Mouse (Mus musculus) layer of hippocampus, adult 11-12 months (tissue): ENCODE measurements at regions not wholly inside any gene's neighbourhood (a gene's known extent, or its start where the extent isn't known, plus 50 kb on each side); places are given as distances from the start of the nearest gene placed in this dataset.
A peak's percentile ranks its signal among the peaks of the same experiment; 100 is the strongest.

ENCODE experiments used
- DNase-seq: peaks from one replicate; pipeline ENCODE4 v3.0.0; 2022; ENCODE audit warnings: low spot score

- DNase-seq, result no peak
Observed at GRCm38 (mm10) chr1:76491187-76491586, 945.1 kb downstream of the Slc4a3 start.

- DNase-seq, result peak; percentile 61
Observed at GRCm38 (mm10) chr1:76505150-76505549, 959.1 kb downstream of the Slc4a3 start.

- DNase-seq, result no peak
Observed at GRCm38 (mm10) chr1:76508821-76509220, 962.8 kb downstream of the Slc4a3 start.

GRCm38 (mm10) chr1:76509486-76509885 is 963.4 kb downstream of the Slc4a3 start:
- no peak for DNase-seq

GRCm38 (mm10) chr1:76512156-76512555 is 966.1 kb downstream of the Slc4a3 start:
- no peak for DNase-seq

GRCm38 (mm10) chr1:76513490-76513889 is 967.4 kb downstream of the Slc4a3 start:
- DNase-seq, result no peak

GRCm38 (mm10) chr1:76529531-76529930 is 983.5 kb downstream of the Slc4a3 start:
- no peak for DNase-seq

- no peak for DNase-seq
Observed at GRCm38 (mm10) chr1:76530342-76530741, 984.3 kb downstream of the Slc4a3 start.

GRCm38 (mm10) chr1:76535522-76535956 is 979.3 kb downstream of the Epha4 start:
- no peak for DNase-seq

GRCm38 (mm10) chr1:76540529-76540928 is 974.4 kb downstream of the Epha4 start:
- DNase-seq, result no peak

- no peak for DNase-seq
Observed at GRCm38 (mm10) chr1:76550876-76551275, 964.0 kb downstream of the Epha4 start.

- DNase-seq, result no peak
Observed at GRCm38 (mm10) chr1:76559441-76559840, 955.4 kb downstream of the Epha4 start.

GRCm38 (mm10) chr1:76575487-76575886 is 939.4 kb downstream of the Epha4 start:
- no peak for DNase-seq

GRCm38 (mm10) chr1:76585921-76586320 is 929.0 kb downstream of the Epha4 start:
- no peak for DNase-seq

GRCm38 (mm10) chr1:76625831-76626230 is 889.1 kb downstream of the Epha4 start:
- no peak for DNase-seq

- no peak for DNase-seq
Observed at GRCm38 (mm10) chr1:76629861-76630260, 885.0 kb downstream of the Epha4 start.

- peak; percentile 54 for DNase-seq
Observed at GRCm38 (mm10) chr1:76634071-76634470, 880.8 kb downstream of the Epha4 start.

- DNase-seq, result peak; percentile 57
Observed at GRCm38 (mm10) chr1:76637268-76638009, 877.4 kb downstream of the Epha4 start.

GRCm38 (mm10) chr1:76638010-76638400 is 876.9 kb downstream of the Epha4 start:
- DNase-seq, result peak; percentile 29

GRCm38 (mm10) chr1:76641181-76641711 is 873.6 kb downstream of the Epha4 start:
- no peak for DNase-seq

- DNase-seq, result no peak
Observed at GRCm38 (mm10) chr1:76642703-76643102, 872.2 kb downstream of the Epha4 start.

GRCm38 (mm10) chr1:76644895-76645294 is 870.0 kb downstream of the Epha4 start:
- no peak for DNase-seq

- no peak for DNase-seq
Observed at GRCm38 (mm10) chr1:76654826-76655225, 860.1 kb downstream of the Epha4 start.

- DNase-seq, result no peak
Observed at GRCm38 (mm10) chr1:76658228-76658627, 856.7 kb downstream of the Epha4 start.
